Mouse (Mus musculus) stomach, postnatal 0 days (tissue): Measurements from ENCODE around the gene Csrp3. TPM values are rescaled to one million over a fixed set of nuclear protein-coding genes. Genes with fewer than 3 reads are reported as not detected.
A peak's percentile ranks its signal among the peaks of the same experiment; 100 is the strongest.

ENCODE experiments used
- ATAC-seq: fragments of 200-750 bp; cut with Nextera tagmentation; 2 replicates; pipeline ENCODE4 v1.8.0; 2017; ENCODE audit not compliant: low FRiP score, low TSS enrichment
- DNase-seq: peaks from one replicate; pipeline ENCODE4 v3.0.0-alpha.2; 2016; ENCODE audit warnings: low spot score
- H3K27ac ChIP-seq: fragments of 300-500 bp; sonication (generic); replicated peaks from 2 replicates; pipeline ENCODE4 v1.5.1; 2014; ENCODE audit warnings: mild to moderate bottlenecking, control low read depth
- H3K27me3 ChIP-seq: fragments of 300-500 bp; sonication (generic); 2 replicates; pipeline ENCODE4 v1.6.1; 2014; ENCODE audit warnings: low read length; ENCODE audit not compliant: control insufficient read depth, insufficient read depth
- H3K36me3 ChIP-seq: fragments of 300-500 bp; sonication (generic); 2 replicates; pipeline ENCODE4 v1.6.1; 2014; ENCODE audit warnings: low read length, mixed read lengths; ENCODE audit not compliant: control insufficient read depth, insufficient read depth
- H3K4me1 ChIP-seq: fragments of 300-500 bp; sonication (generic); replicated peaks from 2 replicates; pipeline ENCODE4 v1.6.1; 2014; ENCODE audit warnings: antibody characterized with exemption; ENCODE audit not compliant: control insufficient read depth, insufficient read depth
- H3K4me2 ChIP-seq: fragments of 300-500 bp; sonication (generic); replicated peaks from 2 replicates; pipeline ENCODE4 v1.6.1; 2014; ENCODE audit warnings: low read depth, mild to moderate bottlenecking, control low read depth, moderate library complexity
- H3K4me3 ChIP-seq: fragments of 300-500 bp; sonication (generic); 2 replicates; pipeline ENCODE4 v1.5.1; 2014; ENCODE audit warnings: low read depth, low read length, control low read depth
- H3K9ac ChIP-seq: fragments of 300-500 bp; sonication (generic); 2 replicates; pipeline ENCODE4 v1.6.1; 2014; ENCODE audit warnings: mild to moderate bottlenecking, low read length, control low read depth, mixed read lengths
- H3K9me3 ChIP-seq: fragments of 300-500 bp; sonication (generic); 2 replicates; pipeline ENCODE4 v1.6.1; 2016; ENCODE audit warnings: low read length; ENCODE audit not compliant: control insufficient read depth
- CTCF ChIP-seq: IDR thresholded peaks from 2 replicates; pipeline ENCODE4 v1.5.1; 2016; ENCODE audit warnings: antibody characterized with exemption, low read depth, mild to moderate bottlenecking, moderate library complexity
- EP300 ChIP-seq: optimal IDR thresholded peaks from 2 replicates; pipeline ENCODE3; 2016; ENCODE audit warnings: antibody characterized with exemption
- WGBS: fragments of 180-500 bp; shearing (Covaris S2); extraction: QIAGEN DNeasy Blood & Tissue Kit; methylation state at CpG from one replicate; pipeline ENCODE4 v1.1.7; 2014; 5-methylcytosine and 5-hydroxymethylcytosine counted together
- polyA plus RNA-seq: library from polyadenylated mRNA; unstranded; fragments of >200 nt; fragmentation: Nextera tagmentation; extraction: Ambion mirVana; gene quantifications from 2 replicates; pipeline ENCODE4 v1.2.1, GENCODE M21; 2015

Gene Csrp3
- polyA plus RNA-seq, 1 experiment from 2014 or later = 0.22 TPM

DNA sequence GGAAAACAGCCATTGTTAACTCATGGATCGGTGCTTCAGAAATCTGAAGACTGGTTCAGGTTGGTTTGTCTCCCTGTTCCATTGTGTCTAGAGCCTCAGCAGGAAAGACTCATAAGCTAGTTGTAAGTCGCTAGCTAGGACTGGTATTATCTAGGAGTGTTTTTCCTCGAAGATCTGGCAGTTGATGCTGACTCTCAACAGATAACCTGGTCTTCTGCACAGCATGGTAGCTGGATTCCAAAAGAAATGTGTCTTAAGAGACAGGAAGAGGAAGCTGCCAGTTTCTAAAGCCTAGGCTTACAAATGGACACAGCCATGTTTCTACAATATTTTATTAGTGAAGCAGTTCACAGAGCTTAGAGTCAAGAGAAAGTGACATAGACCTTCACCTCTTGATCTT is 56.4 kb downstream of the Csrp3 start:
- Histone ChIP-seq H3K9ac (no peak overlapping the region), H3K27ac (no peak overlapping the region), H3K4me2 (no peak overlapping the region), H3K4me3 (no peak overlapping the region), H3K4me1 (0 out of 2 replicates have a peak, but pooled peaks cover 2% of the 10 kb centered on the region), H3K9me3 (no peaks in the 10 kb centered on the region), H3K36me3 (no peaks in the 10 kb centered on the region), H3K27me3 (no peaks in the 10 kb centered on the region)
- TF ChIP-seq CTCF (no peak), EP300 (no peak)
- ATAC-seq = no peak
- WGBS = 82% methylated on average over 3 of the region's 3 CpGs
- DNase-seq = no peak

DNA sequence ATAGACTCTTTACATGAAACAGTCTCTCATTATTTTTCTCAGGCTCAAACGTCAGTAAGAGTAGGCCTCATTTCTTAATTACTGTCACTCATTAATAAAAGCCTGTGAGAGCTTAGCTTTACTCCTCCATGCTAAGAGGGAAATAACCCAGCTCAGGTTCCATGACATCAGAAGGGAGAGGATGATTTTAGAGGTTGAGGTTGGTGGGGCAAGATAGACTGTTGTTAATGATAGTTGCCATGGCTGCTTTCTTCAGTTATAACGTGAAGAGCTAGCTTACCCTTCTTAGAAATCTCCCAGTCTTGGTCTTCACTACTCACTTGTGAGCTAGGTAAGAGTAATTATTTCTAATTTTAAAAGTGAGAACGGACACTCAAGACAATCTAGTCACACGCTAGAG is 57.7 kb downstream of the Csrp3 start:
- Histone ChIP-seq H3K9ac (no peak overlapping the region), H3K4me1 (0 out of 2 replicates have a peak, but pooled peaks cover 2% of the 10 kb centered on the region), H3K9me3 (no peaks in the 10 kb centered on the region), H3K4me2 (peak overlapping the region; percentile 85), H3K4me3 (peak overlapping the region; percentile 18; the same call in 1 of the 2 replicates), H3K36me3 (no peaks in the 10 kb centered on the region), H3K27me3 (no peaks in the 10 kb centered on the region), H3K27ac (no peak overlapping the region; the same call in 1 of the 2 replicates)
- ATAC-seq (no peak), DNase-seq (no peak)
- 63% methylated on average over 4 of the region's 4 CpGs for WGBS
- TF ChIP-seq EP300 = no peak
- no peak for TF ChIP-seq CTCF

DNA sequence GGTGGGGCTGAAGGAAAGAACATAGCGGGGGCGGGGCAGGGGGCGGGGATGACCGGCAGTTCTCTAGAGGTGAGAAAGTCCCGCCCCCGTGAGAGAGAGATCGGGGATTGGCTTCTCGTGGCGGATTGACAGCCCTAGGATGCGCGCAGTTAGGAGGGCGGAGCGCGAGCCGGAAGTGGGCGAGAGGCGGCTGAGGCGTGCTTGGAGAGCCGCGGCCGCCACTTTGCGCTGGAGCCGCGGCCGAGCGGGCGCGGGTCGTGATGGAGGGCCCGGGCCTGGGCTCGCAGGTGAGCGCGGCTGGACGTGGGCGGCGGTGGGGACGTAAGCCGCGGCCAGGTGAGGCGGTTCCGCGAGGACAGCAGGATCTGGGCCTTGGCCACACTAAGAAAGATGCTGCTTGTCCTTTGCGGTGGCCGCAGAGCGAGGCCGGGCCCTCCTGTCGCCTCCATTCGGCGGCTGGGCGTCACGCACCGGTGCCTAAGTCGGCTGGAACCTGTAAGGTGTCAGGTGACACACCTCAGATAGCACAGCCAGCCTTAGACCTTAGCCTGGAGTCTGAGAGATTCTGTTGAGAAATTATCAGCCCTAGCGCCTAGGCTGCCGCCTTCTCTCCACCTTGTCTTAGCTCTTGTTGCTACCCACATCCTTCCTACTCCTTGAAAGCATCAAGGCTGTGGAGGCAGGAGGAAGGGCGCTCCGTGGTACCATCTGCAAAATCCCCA is 58.8 kb downstream of the Csrp3 start, which contains the start of gene Zdhhc13:
Gene Zdhhc13 (plus strand): TSS at position 153 of the 722 bp plus-strand sequence.
- TF ChIP-seq CTCF = no peak
- TF ChIP-seq EP300 = no peak
- no peaks in the 10 kb centered on the region for H3K9me3 ChIP-seq
- 0 out of 2 replicates have a peak, but pooled peaks cover 2% of the 10 kb centered on the region for H3K4me1 ChIP-seq
- peak within 1 kb of the TSS; percentile 76 for H3K4me3 ChIP-seq
- DNase-seq (peak; percentile 97), ATAC-seq (peak; percentile 99)
- H3K27me3 ChIP-seq = no peaks in the 10 kb centered on the region
- H3K36me3 ChIP-seq = no peaks in the 10 kb centered on the region
- H3K27ac ChIP-seq = peak within 1 kb of the TSS; percentile 94
- WGBS = under 1% methylated on average over 54 of the region's 57 CpGs
- H3K9ac ChIP-seq = peak within 1 kb of the TSS; percentile 90
- H3K4me2 ChIP-seq = peak within 1 kb of the TSS; percentile 85

- H3K9me3 ChIP-seq = no peaks in the 10 kb centered on the region
- WGBS = 61% methylated on average over 3 of the region's 3 CpGs
- ATAC-seq (no peak), DNase-seq (no peak)
- no peak overlapping the region for H3K9ac ChIP-seq
- no peaks in the 10 kb centered on the region for H3K4me1 ChIP-seq
- no peaks in the 10 kb centered on the region for H3K27me3 ChIP-seq
- no peak for TF ChIP-seq CTCF
- TF ChIP-seq EP300 = no peak
- 0 out of 2 replicates have a peak overlapping the region, but pooled peaks have one; percentile 24 for H3K27ac ChIP-seq
- H3K4me3 ChIP-seq = peak overlapping the region; percentile 76
- H3K4me2 ChIP-seq = peak overlapping the region; percentile 85
- no peaks in the 10 kb centered on the region for H3K36me3 ChIP-seq
Observed at GRCm38 (mm10) chr7:48788348-48788747, 59.5 kb downstream of the Csrp3 start.

GRCm38 (mm10) chr7:48784773-48785523 is 62.9 kb downstream of the Csrp3 start:
- H3K9me3 ChIP-seq = no peaks in the 10 kb centered on the region
- ATAC-seq (no peak), DNase-seq (no peak)
- no peak overlapping the region for H3K27ac ChIP-seq
- H3K36me3 ChIP-seq = no peaks in the 10 kb centered on the region
- TF ChIP-seq CTCF (no peak), EP300 (no peak)
- no peaks in the 10 kb centered on the region for H3K4me1 ChIP-seq
- H3K9ac ChIP-seq = no peak overlapping the region
- WGBS = 64% methylated on average over 11 of the region's 11 CpGs
- H3K4me2 ChIP-seq = no peak overlapping the region
- H3K27me3 ChIP-seq = no peaks in the 10 kb centered on the region
- H3K4me3 ChIP-seq = no peak overlapping the region

GRCm38 (mm10) chr7:48782432-48782831 is 65.4 kb downstream of the Csrp3 start:
- Histone ChIP-seq H3K27me3 (no peaks in the 10 kb centered on the region), H3K4me2 (no peak overlapping the region), H3K4me3 (no peak overlapping the region), H3K9me3 (no peaks in the 10 kb centered on the region), H3K27ac (no peak overlapping the region), H3K4me1 (no peaks in the 10 kb centered on the region), H3K36me3 (no peaks in the 10 kb centered on the region), H3K9ac (no peak overlapping the region)
- TF ChIP-seq CTCF = no peak
- no peak for TF ChIP-seq EP300
- no peak for ATAC-seq
- WGBS = 78% methylated on average over 4 of the region's 4 CpGs
- no peak for DNase-seq

Other genes starting within 250 kb of the Csrp3 start
- not detected in 2 replicates for gene Mrgprb3, start 204.2 kb downstream of the Csrp3 start, polyA plus RNA-seq
- gene Zdhhc13, start 59.0 kb downstream of the Csrp3 start, polyA plus RNA-seq = 33.3 and 34.0 TPM in 2 replicates
- gene E2f8, start 33.6 kb upstream of the Csrp3 start, polyA plus RNA-seq = 4.5 and 5.0 TPM in 2 replicates
- 6.0 TPM in 2 replicates for gene Nav2, start 60.7 kb upstream of the Csrp3 start, polyA plus RNA-seq